Mouse (Mus musculus) limb, embryonic 13.5 days (tissue): ENCODE data around the gene Zfyve19. TPM values are rescaled to one million over a fixed set of nuclear protein-coding genes. Genes with fewer than 3 reads are reported as not detected.

Experiments used
- ATAC-seq: fragments of 200-750 bp; cut with Nextera tagmentation; 2 replicates; pipeline ENCODE4 v1.8.0; 2017; ENCODE audit warnings: low read depth, moderate number of reproducible peaks, moderate TSS enrichment; ENCODE audit not compliant: low FRiP score
- H3K27ac ChIP-seq: fragments of 300-500 bp; sonication (generic); 2 replicates; pipeline ENCODE4 v1.5.1; 2015; ENCODE audit warnings: inconsistent platforms, mild to moderate bottlenecking, moderate library complexity
- H3K27me3 ChIP-seq: fragments of 300-500 bp; sonication (generic); 2 replicates; pipeline ENCODE4 v1.6.1; 2015; ENCODE audit warnings: mild to moderate bottlenecking, inconsistent platforms
- H3K36me3 ChIP-seq: fragments of 300-500 bp; sonication (generic); 2 replicates; pipeline ENCODE4 v1.6.1; 2015; ENCODE audit warnings: inconsistent platforms, mild to moderate bottlenecking, moderate library complexity
- H3K4me1 ChIP-seq: fragments of 300-500 bp; sonication (generic); 2 replicates; pipeline ENCODE4 v1.6.1; 2015; ENCODE audit warnings: inconsistent platforms
- H3K4me2 ChIP-seq: fragments of 300-500 bp; sonication (generic); replicated peaks from 2 replicates; pipeline ENCODE4 v1.6.1; 2015; ENCODE audit warnings: inconsistent platforms, mild to moderate bottlenecking, moderate library complexity
- H3K4me3 ChIP-seq: fragments of 300-500 bp; sonication (generic); 2 replicates; pipeline ENCODE4 v1.5.1; 2015; ENCODE audit warnings: moderate library complexity, mild to moderate bottlenecking, inconsistent platforms
- H3K9ac ChIP-seq: fragments of 300-500 bp; sonication (generic); 2 replicates; pipeline ENCODE4 v1.6.1; 2015; ENCODE audit warnings: mild to moderate bottlenecking, inconsistent platforms
- H3K9me3 ChIP-seq: fragments of 300-500 bp; sonication (generic); 2 replicates; pipeline ENCODE4 v1.6.1; 2016; ENCODE audit warnings: inconsistent platforms
- whole genome bisulfite sequencing: fragments of 180-500 bp; shearing (Covaris S2); methylation state at CpG from one replicate; pipeline ENCODE4 v1.1.7; 2015; 5-methylcytosine and 5-hydroxymethylcytosine counted together
- polyA plus RNA-seq: library from polyadenylated mRNA; unstranded; fragments of >200 nt; fragmentation: Nextera tagmentation; extraction: Ambion mirVana; gene quantifications from 2 replicates; pipeline ENCODE4 v1.2.1, GENCODE M21; 2015

The Zfyve19 gene
- polyA plus RNA-seq, 1 experiment from 2014 or later, result 61.1 TPM

- no peaks in the 10 kb centered on the region for H3K27me3 ChIP-seq
- no peak overlapping the region for H3K9ac ChIP-seq
- ATAC-seq, result no peak
- peaks cover 48% of the 10 kb centered on the region for H3K4me1 ChIP-seq
- peak overlapping the region; percentile 14; the same call in 1 of the 2 replicates for H3K4me2 ChIP-seq
- H3K36me3 ChIP-seq, result no peaks in the 10 kb centered on the region
- 48% methylated on average over 3 of the region's 3 CpGs for WGBS
- H3K9me3 ChIP-seq, result no peaks in the 10 kb centered on the region
- peak overlapping the region; percentile 52; the same call in 1 of the 2 replicates for H3K27ac ChIP-seq
- H3K4me3 ChIP-seq, result no peak overlapping the region
Observed at GRCm38 (mm10) chr2:119198934-119199333, 9.5 kb upstream of the Zfyve19 start.

- H3K4me3 ChIP-seq, result no peak overlapping the region
- H3K27ac ChIP-seq, result no peak overlapping the region
- H3K9ac ChIP-seq, result no peak overlapping the region
- peaks cover 32% of the 10 kb centered on the region for H3K4me1 ChIP-seq
- H3K36me3 ChIP-seq, result no peaks in the 10 kb centered on the region
- no peak overlapping the region for H3K4me2 ChIP-seq
- WGBS, result 52% methylated on average over 5 of the region's 5 CpGs
- no peak for ATAC-seq
- no peaks in the 10 kb centered on the region for H3K27me3 ChIP-seq
- H3K9me3 ChIP-seq, result no peaks in the 10 kb centered on the region
Observed at GRCm38 (mm10) chr2:119202914-119203453, 5.4 kb upstream of the Zfyve19 start.

GRCm38 (mm10) chr2:119203871-119204460 lies 4.5 kb upstream of the Zfyve19 start:
- H3K4me1 ChIP-seq, result peaks cover 22% of the 10 kb centered on the region
- ATAC-seq, result no peak
- no peak overlapping the region for H3K27ac ChIP-seq
- H3K27me3 ChIP-seq, result no peaks in the 10 kb centered on the region
- no peaks in the 10 kb centered on the region for H3K9me3 ChIP-seq
- no peaks in the 10 kb centered on the region for H3K36me3 ChIP-seq
- no peak overlapping the region for H3K9ac ChIP-seq
- no peak overlapping the region for H3K4me3 ChIP-seq
- H3K4me2 ChIP-seq, result no peak overlapping the region
- WGBS, result 72% methylated on average over 4 of the region's 4 CpGs

- Histone ChIP-seq H3K9me3 (no peaks in the 10 kb centered on the region), H3K9ac (peak overlapping the region; percentile 74), H3K4me2 (peak overlapping the region; percentile 71), H3K36me3 (peaks cover 27% of the 10 kb centered on the region), H3K27ac (peak overlapping the region; percentile 91), H3K27me3 (no peaks in the 10 kb centered on the region), H3K4me1 (peaks cover 22% of the 10 kb centered on the region), H3K4me3 (peak overlapping the region; percentile 76)
- ATAC-seq, result no peak
- 26% methylated on average over 6 of the region's 6 CpGs for WGBS
Observed at GRCm38 (mm10) chr2:119207961-119208343, 465 bp upstream of the Zfyve19 start.

GRCm38 (mm10) chr2:119209176-119209507 lies 725 bp downstream of the Zfyve19 start:
- peak overlapping the region; percentile 81 for H3K9ac ChIP-seq
- H3K27ac ChIP-seq, result peak overlapping the region; percentile 91; the same call in 1 of the 2 replicates
- no peaks in the 10 kb centered on the region for H3K27me3 ChIP-seq
- ATAC-seq, result no peak
- H3K9me3 ChIP-seq, result no peaks in the 10 kb centered on the region
- peak overlapping the region; percentile 71 for H3K4me2 ChIP-seq
- peak overlapping the region; percentile 76 for H3K4me3 ChIP-seq
- H3K36me3 ChIP-seq, result peaks cover 38% of the 10 kb centered on the region
- H3K4me1 ChIP-seq, result peaks cover 16% of the 10 kb centered on the region
- WGBS, result 1% methylated on average over 13 of the region's 13 CpGs

- Histone ChIP-seq H3K9me3 (no peaks in the 10 kb centered on the region), H3K4me2 (no peak within 1 kb of the TSS), H3K27ac (no peak within 1 kb of the TSS), H3K9ac (no peak within 1 kb of the TSS; the same call in 1 of the 2 replicates), H3K4me3 (no peak within 1 kb of the TSS), H3K27me3 (peaks cover 14% of the 10 kb centered on the region), H3K4me1 (peaks cover 5% of the 10 kb centered on the region; the same call in 1 of the 2 replicates), H3K36me3 (no peaks in the 10 kb centered on the region)
- WGBS, result 67% methylated on average over 6 of the region's 6 CpGs
- ATAC-seq, result no peak
Observed at GRCm38 (mm10) chr2:119229775-119230704, 21.6 kb downstream of the Zfyve19 start, which contains the start of gene Ppp1r14d. Gene Ppp1r14d (minus strand): TSS chr2:119229906.

- H3K36me3 ChIP-seq, result no peaks in the 10 kb centered on the region
- WGBS, result 7% methylated on average over 25 of the region's 25 CpGs
- H3K27me3 ChIP-seq, result peaks cover 72% of the 10 kb centered on the region
- peak overlapping the region; percentile 55 for H3K4me3 ChIP-seq
- H3K4me1 ChIP-seq, result peaks cover 12% of the 10 kb centered on the region
- peak overlapping the region; percentile 56 for H3K9ac ChIP-seq
- H3K4me2 ChIP-seq, result peak overlapping the region; percentile 88
- H3K27ac ChIP-seq, result no peak overlapping the region
- no peaks in the 10 kb centered on the region for H3K9me3 ChIP-seq
- ATAC-seq, result no peak
Observed at GRCm38 (mm10) chr2:119236682-119237209, 28.3 kb downstream of the Zfyve19 start.

GRCm38 (mm10) chr2:119237210-119237870 lies 28.9 kb downstream of the Zfyve19 start, which contains the start of gene Spint1:
Gene Spint1 (plus strand): TSS chr2:119237362.
- H3K4me1 ChIP-seq, result peaks cover 12% of the 10 kb centered on the region
- no peaks in the 10 kb centered on the region for H3K9me3 ChIP-seq
- H3K36me3 ChIP-seq, result no peaks in the 10 kb centered on the region
- no peak for ATAC-seq
- H3K9ac ChIP-seq, result peak within 1 kb of the TSS; percentile 56
- H3K27me3 ChIP-seq, result peaks cover 72% of the 10 kb centered on the region
- WGBS, result under 1% methylated on average over 73 of the region's 73 CpGs
- H3K4me3 ChIP-seq, result peak within 1 kb of the TSS; percentile 55
- H3K27ac ChIP-seq, result no peak within 1 kb of the TSS
- peak within 1 kb of the TSS; percentile 88 for H3K4me2 ChIP-seq

GRCm38 (mm10) chr2:119237871-119238220 lies 29.4 kb downstream of the Zfyve19 start:
- no peak overlapping the region for H3K27ac ChIP-seq
- WGBS, result 2% methylated on average over 31 of the region's 31 CpGs
- peak overlapping the region; percentile 55 for H3K4me3 ChIP-seq
- peaks cover 72% of the 10 kb centered on the region for H3K27me3 ChIP-seq
- peak overlapping the region; percentile 88 for H3K4me2 ChIP-seq
- H3K4me1 ChIP-seq, result peaks cover 12% of the 10 kb centered on the region
- no peaks in the 10 kb centered on the region for H3K36me3 ChIP-seq
- no peak for ATAC-seq
- peak overlapping the region; percentile 56 for H3K9ac ChIP-seq
- H3K9me3 ChIP-seq, result no peaks in the 10 kb centered on the region

- H3K9me3 ChIP-seq, result no peaks in the 10 kb centered on the region
- H3K4me1 ChIP-seq, result peaks cover 12% of the 10 kb centered on the region
- no peak for ATAC-seq
- H3K4me3 ChIP-seq, result peak overlapping the region; percentile 55; the same call in 1 of the 2 replicates
- no peaks in the 10 kb centered on the region for H3K36me3 ChIP-seq
- H3K27ac ChIP-seq, result no peak overlapping the region
- no peak overlapping the region for H3K9ac ChIP-seq
- WGBS, result 79% methylated on average over 2 of the region's 2 CpGs
- peak overlapping the region; percentile 88; the same call in 1 of the 2 replicates for H3K4me2 ChIP-seq
- H3K27me3 ChIP-seq, result peaks cover 71% of the 10 kb centered on the region
Observed at GRCm38 (mm10) chr2:119238671-119239070, 30.3 kb downstream of the Zfyve19 start.

- no peak overlapping the region for H3K4me2 ChIP-seq
- no peak for ATAC-seq
Observed at GRCm38 (mm10) chr2:119240075-119240818, 31.8 kb downstream of the Zfyve19 start.

More at GRCm38 (mm10) chr2:119240075-119240818, 31.8 kb downstream of the Zfyve19 start:
- Histone ChIP-seq H3K4me3 (no peak overlapping the region), H3K9ac (no peak overlapping the region), H3K27ac (no peak overlapping the region), H3K27me3 (peaks cover 56% of the 10 kb centered on the region), H3K9me3 (no peaks in the 10 kb centered on the region), H3K4me1 (peaks cover 12% of the 10 kb centered on the region), H3K36me3 (no peaks in the 10 kb centered on the region)
- 70% methylated on average over 4 of the region's 4 CpGs for WGBS
